10 mouse cellular contexts compared by ENCODE assay signal in genomic region chr6:54548314-54549019, GRCm38 (mm10). TPM values are rescaled to one million over a fixed set of nuclear protein-coding genes. Genes with fewer than 3 reads are reported as not detected.
A peak's percentile ranks its signal among the peaks of the same experiment; 100 is the strongest.
DNase-seq lines count a peak whose midpoint lies in the region; ATAC-seq and TF ChIP-seq lines count a peak whose summit lies in the region.
"Had no signal": no experiment of that assay in that cellular context is flagged by ENCODE, and none has a peak within 500 bp of the region (broad histone marks: within the 10 kb centered on the region; RNA-seq: fewer than 3 reads in every experiment).

No protein-coding gene starts in this region.

- 62% methylated on average over 13 of the region's 13 CpGs for WGBS in midbrain, embryonic 14.5 days
- 91% methylated on average over 13 of the region's 13 CpGs for WGBS in midbrain, embryonic 10.5 days
- WGBS in forebrain, embryonic 13.5 days: 51% methylated on average over 13 of the region's 13 CpGs

- no peaks in the 10 kb centered on the region for H3K9me3 ChIP-seq in midbrain, embryonic 14.5 days (ENCODE audit: control insufficient read depth, low read length)
- H3K9me3 ChIP-seq in midbrain, embryonic 10.5 days (replicated peaks): no peaks in the 10 kb centered on the region; the same call in 1 of the 2 replicates
- no peaks in the 10 kb centered on the region; the same call in 1 of the 2 replicates for H3K9me3 ChIP-seq in forebrain, embryonic 13.5 days (replicated peaks)

- no peak overlapping the region for H3K9ac ChIP-seq in midbrain, embryonic 14.5 days (replicated peaks; ENCODE audit: low read length)
- H3K9ac ChIP-seq in forebrain, embryonic 13.5 days: no peak overlapping the region

- no peaks in the 10 kb centered on the region for H3K27me3 ChIP-seq in midbrain, embryonic 14.5 days (ENCODE audit: control insufficient read depth, insufficient read depth, low read length)
- H3K27me3 ChIP-seq in midbrain, embryonic 10.5 days (ENCODE audit: low read depth, poor library complexity, severe bottlenecking): no peaks in the 10 kb centered on the region
- H3K27me3 ChIP-seq in forebrain, embryonic 13.5 days: no peaks in the 10 kb centered on the region
- H3K27me3 ChIP-seq: CH12.LX had no signal

- H3K36me3 ChIP-seq in midbrain, embryonic 14.5 days (ENCODE audit: control insufficient read depth, insufficient read depth, low read length): peaks cover 11% of the 10 kb centered on the region
- peaks cover 33% of the 10 kb centered on the region for H3K36me3 ChIP-seq in midbrain, embryonic 10.5 days
- H3K36me3 ChIP-seq in forebrain, embryonic 13.5 days (ENCODE audit: poor library complexity, severe bottlenecking): peaks cover 24% of the 10 kb centered on the region

- peaks cover 35% of the 10 kb centered on the region for H3K4me1 ChIP-seq in midbrain, embryonic 14.5 days (ENCODE audit: control insufficient read depth, insufficient read depth, low read length)
- peaks cover 31% of the 10 kb centered on the region for H3K4me1 ChIP-seq in midbrain, embryonic 10.5 days
- H3K4me1 ChIP-seq in forebrain, embryonic 13.5 days: peaks cover 55% of the 10 kb centered on the region

- H3K4me3 ChIP-seq in midbrain, embryonic 14.5 days (replicated peaks; ENCODE audit: low read depth, low read length): no peak overlapping the region
- no peak overlapping the region for H3K4me3 ChIP-seq in midbrain, embryonic 10.5 days
- no peak overlapping the region for H3K4me3 ChIP-seq in forebrain, embryonic 13.5 days
- no peak overlapping the region for H3K4me3 ChIP-seq in layer of hippocampus, adult 2 months

- no peak for TF ChIP-seq CTCF in layer of hippocampus, adult 2 months (conservative IDR thresholded peaks at IDR 0.05)

- peak; percentile 12; the same call in 1 of the 2 replicates for ATAC-seq in midbrain, embryonic 14.5 days (ENCODE audit: low FRiP score, low TSS enrichment)
- ATAC-seq in forebrain, embryonic 13.5 days: no peak

- H3K4me2 ChIP-seq in midbrain, embryonic 14.5 days (ENCODE audit: low read length): no peak overlapping the region
- H3K4me2 ChIP-seq in forebrain, embryonic 13.5 days: 0 out of 2 replicates have a peak overlapping the region, but pooled peaks have one; percentile 4

- DNase-seq in heart, adult 11 months: peak; percentile 90
- no peak for DNase-seq in heart, adult 9 months (ENCODE audit: low spot score in 2 of 2)
- peak; percentile 53 for DNase-seq in midbrain, embryonic 14.5 days
- DNase-seq in midbrain, embryonic 10.5 days (ENCODE audit: low spot score): no peak
- DNase-seq in lung, postnatal 4 days: peak; percentile 70 to 81
- no peak for DNase-seq in layer of hippocampus, adult 2 months (ENCODE audit: low spot score in 2 of 2)
- DNase-seq in T-cell, adult 2 months (ENCODE audit: low spot score): no peak
- DNase-seq: right cerebral cortex, postnatal 14 days had no signal

- H3K27ac ChIP-seq in midbrain, embryonic 14.5 days (replicated peaks; ENCODE audit: low read depth, low read length): peak overlapping the region; percentile 49; the same call in 1 of the 2 replicates
- H3K27ac ChIP-seq in midbrain, embryonic 10.5 days (replicated peaks): no peak overlapping the region
- H3K27ac ChIP-seq in forebrain, embryonic 13.5 days: peak overlapping the region; percentile 69
- H3K27ac ChIP-seq in layer of hippocampus, adult 2 months: no peak overlapping the region

RNA-seq across cellular contexts. Expression of gene Scrn1, which starts 17.8 kb away (rescaled TPM):
- 88.0 and 104 TPM in 2 replicates for polyA plus RNA-seq in midbrain, embryonic 14.5 days (2014; fragmentation: Nextera tagmentation; extraction: Ambion mirVana)
- 47.7 and 66.6 TPM in 2 replicates for polyA plus RNA-seq in midbrain, embryonic 10.5 days (2016; fragmentation: Nextera tagmentation; extraction: Ambion mirVana)
- polyA plus RNA-seq in forebrain, embryonic 13.5 days (2015; fragmentation: Nextera tagmentation; extraction: Ambion mirVana): 129 and 131 TPM in 2 replicates
- total RNA-seq in layer of hippocampus, adult 2 months (2021): 10 to 100 TPM; 98.2 to 98.3 TPM
- total RNA-seq: CH12.LX had no signal

RNA-seq across cellular contexts. Expression of gene Plekha8, which starts 46.4 kb away (rescaled TPM):
- 11.1 and 15.8 TPM in 2 replicates for polyA plus RNA-seq in midbrain, embryonic 14.5 days (2014; fragmentation: Nextera tagmentation; extraction: Ambion mirVana)
- 16.2 and 16.5 TPM in 2 replicates for polyA plus RNA-seq in midbrain, embryonic 10.5 days (2016; fragmentation: Nextera tagmentation; extraction: Ambion mirVana)
- polyA plus RNA-seq in forebrain, embryonic 13.5 days (2015; fragmentation: Nextera tagmentation; extraction: Ambion mirVana): 10.6 and 12.1 TPM in 2 replicates
- total RNA-seq in layer of hippocampus, adult 2 months (2021): 10 to 100 TPM; 10.8 to 13.4 TPM

RNA-seq across cellular contexts. Expression of gene Fkbp14, which starts 48.6 kb away (rescaled TPM):
- 4.3 and 8.1 TPM in 2 replicates for polyA plus RNA-seq in midbrain, embryonic 14.5 days (2014; fragmentation: Nextera tagmentation; extraction: Ambion mirVana)
- 13.0 and 14.2 TPM in 2 replicates for polyA plus RNA-seq in midbrain, embryonic 10.5 days (2016; fragmentation: Nextera tagmentation; extraction: Ambion mirVana)
- 9.1 and 9.4 TPM in 2 replicates for polyA plus RNA-seq in forebrain, embryonic 13.5 days (2015; fragmentation: Nextera tagmentation; extraction: Ambion mirVana)
- 10 to 100 TPM; 13.1 to 14.6 TPM for total RNA-seq in layer of hippocampus, adult 2 months (2021)

Comparison
In these comparisons a context has a peak if more than half of its experiments do, and no peak if none do; other contexts are left out.
1. DNase-seq: peak in heart, adult 11 months (single experiment), midbrain, embryonic 14.5 days (single experiment) and lung, postnatal 4 days (2 of 2); none in heart, adult 9 months (0 of 2), midbrain, embryonic 10.5 days (single experiment), layer of hippocampus, adult 2 months (0 of 2) and T-cell, adult 2 months (single experiment).
2. H3K27ac ChIP-seq: peak in midbrain, embryonic 14.5 days (single experiment) and forebrain, embryonic 13.5 days (single experiment); none in midbrain, embryonic 10.5 days (single experiment) and layer of hippocampus, adult 2 months (single experiment).